Mouse (Mus musculus) limb, embryonic 11.5 days (tissue): ENCODE data around the gene Fermt3. TPM values are rescaled to one million over a fixed set of nuclear protein-coding genes. Genes with fewer than 3 reads are reported as not detected.

Experiments
- ATAC-seq: fragments of 200-750 bp; cut with Nextera tagmentation; 2 replicates; pipeline ENCODE4 v1.8.0; 2017; ENCODE audit warnings: low read depth; ENCODE audit not compliant: insufficient number of reproducible peaks, low FRiP score, low TSS enrichment
- DNase-seq: peaks from one replicate; pipeline ENCODE4 v3.0.0-alpha.2; 2015; ENCODE audit warnings: low spot score
- H3K27ac ChIP-seq: fragments of 300-500 bp; sonication (generic); replicated peaks from 2 replicates; pipeline ENCODE4 v1.5.1; 2014; ENCODE audit warnings: low read depth, mild to moderate bottlenecking, low read length
- H3K27me3 ChIP-seq: fragments of 300-500 bp; sonication (generic); 2 replicates; pipeline ENCODE4 v1.6.1; 2014; ENCODE audit warnings: mild to moderate bottlenecking, low read length, mixed read lengths; ENCODE audit not compliant: control insufficient read depth, insufficient read depth
- H3K36me3 ChIP-seq: fragments of 300-500 bp; sonication (generic); 2 replicates; pipeline ENCODE4 v1.6.1; 2014; ENCODE audit warnings: mild to moderate bottlenecking, low read length, moderate library complexity, mixed read lengths; ENCODE audit not compliant: control insufficient read depth, insufficient read depth
- H3K4me1 ChIP-seq: fragments of 300-500 bp; sonication (generic); 2 replicates; pipeline ENCODE4 v1.6.1; 2014; ENCODE audit warnings: low read length, mixed read lengths; ENCODE audit not compliant: control insufficient read depth, insufficient read depth
- H3K4me2 ChIP-seq: fragments of 300-500 bp; sonication (generic); 2 replicates; pipeline ENCODE4 v1.6.1; 2014; ENCODE audit warnings: low read depth, mild to moderate bottlenecking, moderate library complexity; ENCODE audit not compliant: severe bottlenecking
- H3K4me3 ChIP-seq: fragments of 300-500 bp; sonication (generic); 2 replicates; pipeline ENCODE4 v1.5.1; 2014; ENCODE audit warnings: low read depth, low read length
- H3K9ac ChIP-seq: fragments of 300-500 bp; sonication (generic); 2 replicates; pipeline ENCODE4 v1.6.1; 2014; ENCODE audit warnings: mild to moderate bottlenecking, low read length
- H3K9me3 ChIP-seq: fragments of 300-500 bp; sonication (generic); 2 replicates; pipeline ENCODE4 v1.6.1; 2016; ENCODE audit warnings: low read length; ENCODE audit not compliant: control insufficient read depth
- WGBS: fragments of 180-500 bp; shearing (Covaris S2); extraction: QIAGEN DNeasy Blood & Tissue Kit; methylation state at CpG from one replicate; pipeline ENCODE4 v1.1.7; 2014; 5-methylcytosine and 5-hydroxymethylcytosine counted together
- polyA plus RNA-seq: library from polyadenylated mRNA; unstranded; fragments of >200 nt; fragmentation: Nextera tagmentation; extraction: Ambion mirVana; gene quantifications from 2 replicates; pipeline ENCODE4 v1.2.1, GENCODE M21; 2014

Fermt3 gene
- polyA plus RNA-seq, 1 experiment from 2014 or later: 7.1 TPM

DNA sequence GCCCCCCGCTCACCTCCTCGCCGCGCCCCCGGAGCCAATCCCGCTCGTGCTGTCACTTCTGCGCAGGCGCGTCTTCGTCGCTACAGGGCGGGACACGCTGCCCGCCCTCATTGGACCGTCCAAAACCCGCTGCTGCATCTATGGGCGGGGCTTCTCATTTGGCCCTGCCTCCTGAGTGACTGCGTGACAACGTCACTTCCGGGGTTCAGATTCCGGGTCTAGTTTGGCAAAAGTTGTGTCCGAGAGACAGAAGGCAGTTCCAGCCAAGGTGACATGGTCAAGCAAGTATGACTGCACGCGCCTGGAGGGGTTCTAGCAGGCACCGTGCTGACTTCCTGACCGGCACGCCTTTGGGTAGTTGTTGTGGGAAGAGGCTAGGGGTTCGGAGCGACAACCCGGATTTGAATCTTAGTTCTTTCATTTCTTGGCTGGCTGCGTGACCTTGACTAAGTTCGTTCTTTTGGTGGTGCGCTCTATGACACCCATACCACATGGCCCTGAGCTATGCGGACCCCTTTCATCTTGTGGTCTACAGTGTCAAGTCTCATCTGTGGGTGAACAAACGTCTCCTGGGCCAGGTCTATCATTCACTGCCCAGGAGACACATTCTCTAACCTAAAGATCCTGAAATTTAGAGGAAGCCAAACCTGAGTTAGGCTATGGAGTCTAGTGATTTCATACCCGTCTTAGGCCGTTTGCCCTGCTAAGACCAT, 38.7 kb downstream of the Fermt3 start, which contains the start of gene Fkbp2:
Gene Fkbp2, minus strand, starts transcription at position 121 of the 713 bp plus-strand sequence.
- ATAC-seq (peak; percentile 88), DNase-seq (peak; percentile 98)
- 2% methylated on average over 38 of the region's 38 CpGs for WGBS
- H3K4me1 ChIP-seq: peaks cover 20% of the 10 kb centered on the region
- H3K4me2 ChIP-seq: peak within 1 kb of the TSS; percentile 71
- peak within 1 kb of the TSS; percentile 78 for H3K27ac ChIP-seq
- peak within 1 kb of the TSS; percentile 83 for H3K9ac ChIP-seq
- no peaks in the 10 kb centered on the region for H3K27me3 ChIP-seq
- H3K4me3 ChIP-seq: peak within 1 kb of the TSS; percentile 56
- no peaks in the 10 kb centered on the region for H3K9me3 ChIP-seq
- peaks cover 22% of the 10 kb centered on the region for H3K36me3 ChIP-seq

DNA sequence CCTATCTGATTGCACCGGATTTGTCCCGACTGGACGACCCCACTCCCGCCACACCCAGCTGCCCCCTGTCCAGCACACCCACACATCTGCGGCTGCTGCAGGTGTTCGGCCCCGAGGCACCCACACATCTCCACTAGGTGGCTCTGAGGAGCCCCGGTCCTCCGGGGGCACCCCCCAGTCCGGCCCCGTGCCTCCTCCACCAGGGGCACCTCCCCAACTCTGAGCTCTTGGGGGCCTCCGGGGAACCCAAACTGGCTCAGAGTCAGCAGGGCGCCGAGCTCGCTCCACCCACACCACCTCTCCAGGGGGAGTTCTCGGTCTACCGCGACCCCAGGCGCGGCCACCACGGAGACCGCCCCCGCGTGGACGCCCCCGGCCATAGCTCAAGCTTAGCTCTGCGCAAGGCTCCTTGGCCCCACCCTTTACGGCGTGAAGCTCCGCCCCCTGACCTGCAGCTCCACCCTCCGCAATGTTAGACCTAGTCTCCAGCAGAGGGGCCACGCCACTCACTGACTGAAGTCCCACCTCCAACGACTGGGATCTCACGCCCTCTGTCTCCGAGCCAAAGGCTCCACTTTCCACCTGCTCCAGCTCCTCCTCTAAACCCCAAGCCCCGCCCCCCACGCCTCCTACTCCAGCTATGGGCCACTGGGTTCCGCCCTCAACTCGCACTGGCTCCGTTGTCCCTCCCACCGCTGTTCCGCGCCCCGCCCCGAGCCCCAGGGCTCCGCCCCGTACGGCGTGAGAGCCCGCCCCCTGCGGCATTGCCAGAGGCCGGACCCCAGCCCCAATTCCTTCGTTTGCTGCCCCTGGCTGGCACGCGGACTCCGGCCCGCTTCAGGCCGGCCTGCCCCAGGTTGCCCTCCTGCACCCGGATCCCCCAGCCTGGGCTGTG, 39.5 kb downstream of the Fermt3 start:
- Histone ChIP-seq H3K4me1 (peaks cover 18% of the 10 kb centered on the region), H3K9ac (peak overlapping the region; percentile 83), H3K9me3 (no peaks in the 10 kb centered on the region), H3K27me3 (no peaks in the 10 kb centered on the region), H3K27ac (peak overlapping the region; percentile 78), H3K4me3 (peak overlapping the region; percentile 56), H3K4me2 (peak overlapping the region; percentile 71), H3K36me3 (peaks cover 19% of the 10 kb centered on the region)
- ATAC-seq: peak; percentile 91
- under 1% methylated on average over 57 of the region's 59 CpGs for WGBS
- peak; percentile 99 for DNase-seq

DNA sequence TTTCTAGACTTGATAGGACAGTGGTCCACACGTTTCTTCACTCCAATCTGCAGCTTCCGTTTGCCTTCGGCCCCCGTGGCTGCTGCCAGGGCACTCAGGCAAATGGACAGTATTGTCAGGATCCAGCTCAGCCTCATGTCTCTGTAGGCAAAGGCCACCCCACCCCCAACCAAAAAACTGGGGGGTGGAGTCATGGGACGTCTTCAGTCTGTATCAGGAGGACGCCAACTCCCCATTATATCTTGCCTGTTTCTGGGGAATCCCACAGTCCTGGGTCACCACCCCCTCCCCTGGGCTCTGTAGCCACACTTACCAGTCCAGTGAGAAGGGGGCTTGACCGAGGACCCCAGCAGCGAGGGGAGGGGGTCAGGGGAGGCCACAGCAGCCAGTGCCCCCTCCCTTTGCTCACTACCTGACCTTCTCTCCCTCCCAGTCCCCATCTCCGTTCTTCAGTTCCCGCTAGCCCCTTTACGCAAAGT, 40.2 kb downstream of the Fermt3 start:
- 13% methylated on average over 11 of the region's 11 CpGs for WGBS
- Histone ChIP-seq H3K27me3 (no peaks in the 10 kb centered on the region), H3K36me3 (peaks cover 19% of the 10 kb centered on the region), H3K9ac (peak overlapping the region; percentile 0; the same call in 1 of the 2 replicates), H3K4me3 (peak overlapping the region; percentile 56), H3K4me1 (peaks cover 18% of the 10 kb centered on the region), H3K4me2 (peak overlapping the region; percentile 71), H3K9me3 (no peaks in the 10 kb centered on the region), H3K27ac (peak overlapping the region; percentile 22; the same call in 1 of the 2 replicates)
- ATAC-seq (0 out of 2 replicates have a peak, but pooled peaks have one; percentile 0), DNase-seq (no peak)

DNA sequence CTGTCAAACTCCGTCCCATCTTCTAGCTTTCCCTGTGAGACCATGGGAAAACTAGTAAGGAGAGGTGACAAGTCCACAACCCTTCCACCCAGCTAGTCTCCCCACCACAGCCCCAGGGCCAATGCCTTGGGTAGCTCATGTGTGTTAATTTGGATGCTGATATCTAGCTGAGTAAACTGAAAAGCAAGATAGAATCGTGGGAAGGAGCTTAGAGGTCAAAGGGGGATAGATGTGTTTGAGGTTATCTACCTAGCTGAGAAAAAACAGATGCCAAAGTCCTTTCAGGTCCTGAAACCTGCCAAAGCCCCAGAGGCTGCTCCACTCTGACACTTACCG, 40.7 kb downstream of the Fermt3 start:
- peaks cover 18% of the 10 kb centered on the region for H3K4me1 ChIP-seq
- ATAC-seq (no peak), DNase-seq (no peak)
- H3K27ac ChIP-seq: no peak overlapping the region
- H3K9me3 ChIP-seq: no peaks in the 10 kb centered on the region
- H3K27me3 ChIP-seq: no peaks in the 10 kb centered on the region
- peak overlapping the region; percentile 71; the same call in 1 of the 2 replicates for H3K4me2 ChIP-seq
- H3K9ac ChIP-seq: peak overlapping the region; percentile 22; the same call in 1 of the 2 replicates
- 46% methylated on average over 3 of the region's 3 CpGs for WGBS
- H3K36me3 ChIP-seq: peaks cover 17% of the 10 kb centered on the region
- peak overlapping the region; percentile 56; the same call in 1 of the 2 replicates for H3K4me3 ChIP-seq

DNA sequence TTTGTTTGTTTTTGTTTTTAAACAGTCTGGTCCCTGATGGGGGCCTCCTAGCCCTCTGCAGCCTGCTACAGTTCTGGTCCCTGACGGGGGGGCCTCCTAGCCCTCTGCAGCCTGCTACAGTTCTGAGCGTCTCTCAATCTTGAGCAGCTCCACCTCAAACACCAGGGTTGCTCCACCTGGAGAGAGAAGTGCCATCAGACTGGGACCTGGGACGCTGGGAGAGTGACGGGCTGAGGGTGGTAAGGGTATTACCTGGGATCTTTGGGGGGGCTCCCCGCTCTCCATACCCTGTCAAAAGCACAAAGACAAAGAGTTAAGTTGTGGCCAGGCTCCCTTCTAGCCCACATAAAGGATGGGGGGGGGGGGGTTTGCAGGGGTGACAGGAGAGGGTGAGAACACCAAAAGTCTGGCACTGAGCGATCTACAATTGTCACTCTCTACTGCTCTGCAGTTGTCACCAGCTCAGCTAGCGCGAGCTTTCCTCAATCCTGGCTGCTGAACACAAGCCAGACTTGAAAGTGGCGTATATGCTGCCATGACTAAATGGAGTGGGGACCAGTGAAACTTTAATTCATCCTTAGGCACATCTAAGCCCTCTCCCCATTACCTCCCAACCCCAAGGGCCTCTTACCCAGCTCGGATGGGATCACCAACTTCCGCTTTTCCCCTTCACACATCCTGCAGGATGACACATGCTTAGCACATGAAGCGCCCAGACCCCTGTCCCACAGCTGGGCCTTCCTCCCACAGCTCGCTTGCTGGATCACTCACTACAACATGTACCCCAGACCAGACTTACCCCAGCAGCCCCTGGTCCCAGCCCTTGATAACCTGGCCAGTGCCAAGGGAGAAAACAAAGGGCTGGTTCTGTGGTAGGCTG, 41.3 kb downstream of the Fermt3 start:
- Histone ChIP-seq H3K4me2 (no peak overlapping the region), H3K4me1 (peaks cover 18% of the 10 kb centered on the region), H3K27me3 (no peaks in the 10 kb centered on the region), H3K9ac (peak overlapping the region; percentile 22; the same call in 1 of the 2 replicates), H3K27ac (no peak overlapping the region), H3K9me3 (no peaks in the 10 kb centered on the region), H3K36me3 (peaks cover 17% of the 10 kb centered on the region; the same call in 1 of the 2 replicates), H3K4me3 (0 out of 2 replicates have a peak overlapping the region, but pooled peaks have one; percentile 5)
- 82% methylated on average over 13 of the region's 13 CpGs for WGBS
- DNase-seq: no peak
- ATAC-seq: no peak

DNA sequence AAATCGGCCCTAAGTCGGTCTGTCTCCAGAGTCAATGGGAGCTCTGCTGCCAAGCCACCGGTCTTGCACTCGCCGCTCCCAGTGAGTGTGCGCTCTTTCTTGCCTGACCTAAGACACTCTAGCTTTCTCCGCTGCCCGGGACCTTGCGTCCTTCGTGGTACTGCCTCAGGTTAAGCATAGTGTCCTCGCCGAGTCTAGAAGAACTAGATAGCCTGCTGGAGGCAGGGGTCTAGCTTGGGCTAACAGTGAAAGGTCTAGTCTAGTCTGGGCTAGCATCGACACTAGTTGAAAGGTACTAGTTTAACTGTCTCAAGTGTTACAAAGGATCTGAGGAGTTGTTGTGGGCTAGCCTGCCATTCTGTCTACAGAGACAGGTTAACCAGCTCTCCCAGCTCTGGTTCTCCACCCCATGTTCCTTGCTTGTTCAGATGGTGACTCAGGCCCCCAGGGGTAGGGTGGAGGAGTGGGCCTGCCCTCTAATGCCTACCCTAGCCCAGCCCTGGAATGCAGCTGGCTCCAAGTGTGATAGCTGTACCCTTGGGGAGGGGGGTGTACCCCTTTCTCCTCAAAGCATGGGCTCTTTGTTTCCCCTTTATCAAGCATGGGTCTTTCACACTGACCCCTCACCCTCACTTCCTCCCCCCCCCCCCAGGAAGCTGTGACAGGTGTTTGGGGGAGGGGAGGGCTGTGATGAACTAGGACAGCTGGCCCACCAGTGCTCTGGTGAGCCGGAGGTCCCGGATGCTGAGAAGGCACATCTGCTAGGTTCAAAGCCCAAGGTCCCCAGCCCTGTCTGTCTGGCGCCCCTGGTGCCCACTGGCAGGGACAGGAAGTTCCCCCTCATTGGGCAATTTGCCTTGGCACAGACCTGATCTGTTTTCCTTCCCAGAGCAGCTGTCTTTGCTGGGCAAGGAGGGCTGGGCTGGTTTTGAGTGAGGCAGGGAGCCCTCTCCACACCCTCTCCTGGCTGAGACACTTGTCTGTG, 43.4 kb downstream of the Fermt3 start, which contains the start of gene Plcb3:
Gene Plcb3, minus strand, starts transcription at position 934 of the 985 bp plus-strand sequence.
- peaks cover 11% of the 10 kb centered on the region; the same call in 1 of the 2 replicates for H3K36me3 ChIP-seq
- no peaks in the 10 kb centered on the region for H3K27me3 ChIP-seq
- no peaks in the 10 kb centered on the region for H3K9me3 ChIP-seq
- ATAC-seq: no peak
- DNase-seq: peak; percentile 72
- under 1% methylated on average over 16 of the region's 16 CpGs for WGBS
- H3K4me1 ChIP-seq: peaks cover 26% of the 10 kb centered on the region
- H3K27ac ChIP-seq: peak within 1 kb of the TSS; percentile 56
- peak within 1 kb of the TSS; percentile 54 for H3K4me3 ChIP-seq
- peak within 1 kb of the TSS; percentile 68 for H3K9ac ChIP-seq
- H3K4me2 ChIP-seq: peak within 1 kb of the TSS; percentile 94
